Mouse (Mus musculus) NIH3T3 (cell line): ENCODE results near the gene Hsd11b2.
"Not testable (repeated sequence)": the region's sequence is repeated elsewhere in the genome, so short reads cannot be mapped to it uniquely, and the experiment has no call there.

Experiments used
- DNase-seq: peaks from one replicate; pipeline ENCODE4 v3.0.0-alpha.2; 2012; ENCODE audit warnings: low read depth

Gene Hsd11b2

DNA sequence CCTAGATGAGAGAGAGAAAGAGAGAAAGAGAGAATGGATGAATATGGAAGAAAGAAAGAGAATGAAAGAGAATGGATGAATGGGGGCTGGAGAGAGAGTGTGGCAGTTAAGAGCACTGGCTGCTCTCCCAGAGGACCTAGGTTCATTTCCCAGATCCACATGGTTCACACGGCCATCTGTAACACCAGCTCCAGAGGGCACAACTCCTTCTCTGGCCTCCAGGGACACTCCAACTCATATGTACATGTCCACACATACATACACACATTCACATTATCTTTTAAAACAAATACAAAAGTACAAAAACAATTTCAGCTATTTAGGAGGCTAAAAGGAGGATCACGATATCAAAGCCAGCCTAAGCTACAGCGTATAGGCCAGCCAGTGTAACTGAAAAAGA, 44.3 kb downstream of the Hsd11b2 start:
- DNase-seq, result no peak

DNA sequence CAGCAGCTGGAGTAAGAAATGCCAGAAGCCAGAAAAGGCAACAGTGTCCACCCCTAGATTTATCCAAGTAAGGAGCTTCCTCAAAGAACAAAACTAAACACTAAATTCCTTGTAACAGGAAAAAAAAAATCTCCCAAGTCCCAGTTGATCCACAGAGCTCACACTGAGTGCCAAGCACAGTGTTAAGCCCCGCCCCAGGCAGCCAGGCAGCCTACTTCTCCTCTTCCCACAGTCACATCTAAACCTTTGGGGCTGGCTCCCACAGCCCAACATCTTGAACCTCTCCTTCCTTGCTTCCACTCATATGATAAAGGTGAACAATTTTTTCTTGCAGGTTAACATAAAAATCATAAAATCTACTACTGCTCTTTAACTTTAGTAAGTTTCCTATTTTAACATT, 45.3 kb downstream of the Hsd11b2 start:
- DNase-seq, result no peak

DNA sequence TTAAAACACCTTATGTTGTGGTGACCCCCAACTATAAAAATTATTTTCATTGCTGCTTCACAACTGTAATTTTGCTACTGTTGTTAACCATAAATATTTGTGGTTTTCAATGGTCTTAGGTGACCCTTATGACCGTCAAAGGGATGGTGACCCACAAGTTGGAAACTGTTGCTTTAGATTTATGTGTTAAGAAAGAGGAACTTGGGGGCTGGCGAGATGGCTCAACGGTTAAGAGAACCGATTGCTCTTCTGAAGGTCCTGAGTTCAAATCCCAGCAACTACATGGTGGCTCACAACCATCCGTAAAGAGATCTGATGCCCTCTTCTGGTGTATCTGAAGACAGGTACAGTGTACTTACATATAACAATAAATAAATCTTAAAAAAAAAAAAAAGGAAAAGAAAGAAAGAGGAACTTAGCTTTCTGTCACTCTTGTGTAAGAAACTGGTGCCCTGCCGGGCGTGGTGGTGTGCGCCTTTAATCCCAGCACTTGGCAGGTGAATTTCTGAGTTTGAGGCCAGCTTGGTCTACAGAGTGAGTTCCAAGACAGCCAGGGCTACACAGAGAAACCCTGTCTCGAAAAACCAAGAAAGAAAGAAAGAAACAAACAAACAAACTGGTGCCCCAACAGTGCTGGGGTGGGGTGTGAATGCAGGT, 46.1 kb downstream of the Hsd11b2 start:
- not testable (repeated sequence) for DNase-seq

DNA sequence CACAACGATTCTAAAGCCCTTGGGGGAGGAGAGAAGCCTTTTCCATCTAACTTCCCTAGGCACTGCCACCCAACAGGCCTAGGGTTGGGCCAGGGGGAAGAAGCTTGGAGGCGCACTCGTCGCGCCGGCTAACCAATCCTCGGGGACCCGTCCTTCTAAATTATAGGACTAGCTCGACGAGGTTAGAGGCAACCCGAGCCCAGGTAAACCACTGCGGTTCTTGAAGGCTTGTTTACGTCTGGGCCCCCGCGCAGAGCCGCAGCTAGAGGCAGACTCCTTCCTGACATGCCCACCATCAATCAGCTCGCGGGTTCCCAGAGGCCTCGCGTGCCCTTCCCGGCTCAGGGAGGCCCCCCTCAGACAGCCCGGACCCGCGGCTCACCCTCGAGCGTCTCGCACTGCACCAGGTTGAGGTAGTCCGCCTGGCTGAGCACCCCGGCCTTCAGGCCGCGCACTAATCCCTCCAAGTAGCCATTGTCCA, 46.9 kb downstream of the Hsd11b2 start:
- DNase-seq, result peak; percentile 22

DNA sequence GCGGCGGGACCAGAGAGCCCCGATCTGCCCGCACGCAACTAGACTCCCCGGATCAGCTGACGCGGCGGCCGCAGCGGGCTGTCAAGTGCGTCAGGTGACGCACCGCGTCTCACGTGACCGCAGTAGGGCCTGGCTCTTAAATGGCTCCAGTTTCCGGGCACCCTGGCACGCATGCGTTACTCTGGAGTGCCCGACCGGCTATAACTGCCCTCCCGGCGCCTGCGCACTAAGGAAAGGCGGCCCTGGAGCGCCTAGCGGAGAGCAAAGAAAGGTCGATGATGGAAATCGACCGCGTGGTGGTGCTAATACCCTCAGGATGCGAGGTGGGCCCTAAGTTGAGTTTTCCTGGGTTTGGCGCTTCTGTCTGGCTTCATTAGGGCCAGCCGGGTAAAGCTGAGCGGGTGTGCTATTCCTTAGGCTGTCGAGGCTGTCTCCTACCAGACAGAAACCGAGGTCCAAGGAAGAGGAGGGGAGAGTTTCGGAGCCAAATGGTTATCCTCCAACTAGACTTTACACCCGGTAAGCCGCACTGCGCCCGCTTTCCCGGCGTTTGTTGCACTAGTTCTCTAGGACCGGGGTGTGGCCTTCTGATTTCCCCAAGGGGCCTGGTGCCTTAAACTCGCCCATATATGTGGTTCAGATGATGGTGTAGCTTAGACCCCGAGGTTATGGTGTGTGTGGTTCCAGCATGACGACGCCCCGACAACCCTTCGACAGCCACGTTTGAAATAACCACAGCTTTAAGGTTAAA, 47.6 kb downstream of the Hsd11b2 start, which contains the start of gene Atp6v0d1:
Gene Atp6v0d1, minus strand, starts transcription at position 96 of the 751 bp plus-strand sequence.
- DNase-seq, result peak; percentile 100

DNA sequence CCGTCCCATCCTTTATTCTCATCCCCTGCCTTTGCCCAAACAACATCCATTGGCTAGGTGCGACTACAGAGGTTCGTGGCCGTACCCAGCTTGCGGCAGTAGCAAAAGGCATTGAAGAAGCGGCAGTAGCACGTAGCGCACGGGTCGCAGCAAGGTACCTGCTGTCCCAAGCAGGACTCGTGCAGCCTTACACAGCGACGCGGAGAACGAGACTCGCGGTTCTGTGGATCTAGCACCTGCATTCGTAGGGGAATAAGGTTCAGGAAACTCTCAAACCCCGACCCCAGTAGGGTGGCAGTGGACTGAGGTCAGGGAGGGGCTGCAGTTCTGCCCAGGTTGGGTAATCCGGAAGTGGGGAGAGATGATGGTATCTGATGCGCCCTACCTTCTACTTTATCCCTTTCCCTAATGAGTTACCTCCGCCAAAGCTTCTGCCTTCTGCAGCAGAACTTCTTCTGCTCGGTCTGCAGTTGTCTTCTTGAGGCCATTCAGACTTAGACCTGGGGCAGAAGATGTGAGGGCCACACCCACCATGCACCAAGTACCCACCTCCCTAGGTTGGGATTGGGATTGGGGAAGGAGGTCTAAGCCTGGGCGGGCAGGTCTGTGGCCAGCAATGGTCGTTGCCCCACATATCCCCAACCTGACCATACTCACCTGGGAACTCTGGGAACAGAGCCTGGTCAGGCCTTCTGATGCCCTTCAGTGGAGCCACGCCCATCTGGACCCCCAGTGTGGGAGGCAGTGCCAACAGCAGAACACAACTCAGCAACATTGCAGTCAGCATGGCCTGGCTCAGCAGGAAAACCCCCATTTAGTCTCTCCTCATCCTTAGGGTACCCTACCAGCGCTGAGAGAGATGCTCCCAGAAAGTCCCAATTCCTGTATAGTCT, 48.4 kb downstream of the Hsd11b2 start:
- DNase-seq, result no peak

DNA sequence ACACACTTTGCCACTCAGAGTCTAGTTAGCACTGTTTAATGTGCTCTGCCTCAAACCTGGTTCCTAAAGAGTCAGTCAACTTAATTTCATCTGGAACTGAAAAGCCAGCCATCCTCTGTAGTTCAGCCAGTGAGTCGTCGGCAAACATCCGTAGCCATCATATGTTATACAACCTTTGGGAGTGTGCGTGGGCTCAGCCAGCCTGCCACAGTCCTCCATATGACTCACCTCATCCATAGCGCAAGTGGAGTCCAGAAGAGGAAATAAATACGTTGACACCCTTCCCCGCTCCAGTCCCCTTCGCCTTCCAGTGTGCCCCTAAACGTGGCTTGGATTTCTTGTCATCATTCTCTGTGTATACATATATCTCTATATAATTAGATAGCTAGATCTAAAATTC, 53.3 kb downstream of the Hsd11b2 start:
- peak; percentile 63 for DNase-seq

DNA sequence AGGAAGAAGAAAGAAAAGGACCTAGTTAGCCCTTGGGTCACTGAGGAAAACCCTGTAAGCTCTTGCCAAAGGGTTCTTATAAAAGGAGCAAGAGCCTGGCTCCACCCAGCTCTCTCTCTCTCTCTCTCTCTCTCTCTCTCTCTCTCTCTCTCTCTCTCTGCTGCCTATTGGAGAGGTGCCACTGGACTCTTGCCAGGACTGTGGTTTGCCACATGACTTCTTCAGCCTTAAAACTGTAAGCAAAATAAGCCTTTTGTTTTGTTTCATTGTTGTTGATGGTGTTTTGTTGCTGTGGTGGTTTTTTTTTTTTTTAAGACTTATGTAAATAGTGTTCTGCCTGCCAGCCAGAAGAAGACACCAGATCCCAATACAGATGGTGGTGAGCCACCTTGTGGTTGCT, 54.9 kb downstream of the Hsd11b2 start:
- DNase-seq, result peak; percentile 87
